Mouse (Mus musculus): Measurements from ENCODE around the gene Gm4305. TPM values are rescaled to one million over a fixed set of nuclear protein-coding genes. Genes with fewer than 3 reads are reported as not detected.

The Gm4305 gene
- total RNA-seq (2023): not detected

GRCm38 (mm10) chr10:100350793-100351192 is at the start of gene Gm4305:
Gene Gm4305, plus strand, starts transcription at chr10:100351093.

GRCm38 (mm10) chr10:100335376-100335775 is 15.5 kb upstream of the Gm4305 start, which contains the start of gene Gm4301:
Gene Gm4301, plus strand, starts transcription at chr10:100335676.

GRCm38 (mm10) chr10:100340536-100340935 is 10.4 kb upstream of the Gm4305 start, which contains the start of gene Gm4302:
Gene Gm4302, plus strand, starts transcription at chr10:100340836.

GRCm38 (mm10) chr10:100345672-100346071 is 5.2 kb upstream of the Gm4305 start, which contains the start of gene Gm4303:
Gene Gm4303, plus strand, starts transcription at chr10:100345972.

GRCm38 (mm10) chr10:100361038-100361437 is 10.1 kb downstream of the Gm4305 start, which contains the start of gene Gm4307:
Gene Gm4307, plus strand, starts transcription at chr10:100361338.

GRCm38 (mm10) chr10:100382460-100382859 is 31.6 kb downstream of the Gm4305 start, which contains the start of gene Gm4312:
Gene Gm4312, minus strand, starts transcription at chr10:100382560.

Other genes with a start within 250 kb of the Gm4305 start
- not detected for gene Gm4301, start 15.4 kb upstream of the Gm4305 start, total RNA-seq (2023)
- not detected for gene Gm4302, start 10.3 kb upstream of the Gm4305 start, total RNA-seq (2023)
- not detected for gene Gm4303, start 5.1 kb upstream of the Gm4305 start, total RNA-seq (2023)
- gene Gm4307, start 10.2 kb downstream of the Gm4305 start, total RNA-seq (2023): not detected
- not detected for gene Gm4312, start 31.5 kb downstream of the Gm4305 start, total RNA-seq (2023)
- 1 to 10 TPM; 4.4 to 5.7 TPM for gene Tmtc3, start 136.3 kb downstream of the Gm4305 start, total RNA-seq (2023)
- gene Cep290, start 136.5 kb downstream of the Gm4305 start, total RNA-seq (2023): 1 to 10 TPM; 3.8 to 3.9 TPM
- 1 to 10 TPM; 2.8 to 2.9 TPM for gene 4930430F08Rik, start 239.3 kb downstream of the Gm4305 start, total RNA-seq (2023)
- gene 1700017N19Rik, start 239.4 kb downstream of the Gm4305 start, total RNA-seq (2023): not detected